Mouse (Mus musculus) hindbrain, embryonic 11.5 days (tissue): ENCODE data around the gene Etv6. TPM values are rescaled to one million over a fixed set of nuclear protein-coding genes. Genes with fewer than 3 reads are reported as not detected.

ENCODE experiments used
- ATAC-seq: fragments of 200-750 bp; cut with Nextera tagmentation; 2 replicates; pipeline ENCODE4 v1.8.0; 2017; ENCODE audit warnings: mild to moderate bottlenecking, moderate TSS enrichment, moderate library complexity; ENCODE audit not compliant: low FRiP score
- DNase-seq: peaks from one replicate; pipeline ENCODE4 v3.0.0-alpha.2; 2015; ENCODE audit warnings: low spot score
- H3K27ac ChIP-seq: fragments of 300-500 bp; sonication (generic); 2 replicates; pipeline ENCODE4 v1.5.1; 2014; ENCODE audit warnings: mild to moderate bottlenecking, low read depth, low read length
- H3K27me3 ChIP-seq: fragments of 300-500 bp; sonication (generic); 2 replicates; pipeline ENCODE4 v1.6.1; 2014; ENCODE audit warnings: mild to moderate bottlenecking, low read length, moderate library complexity, mixed read lengths; ENCODE audit not compliant: control insufficient read depth, insufficient read depth
- H3K36me3 ChIP-seq: fragments of 300-500 bp; sonication (generic); 2 replicates; pipeline ENCODE4 v1.6.1; 2014; ENCODE audit warnings: mild to moderate bottlenecking, low read length, moderate library complexity, mixed read lengths; ENCODE audit not compliant: control insufficient read depth, insufficient read depth
- H3K4me1 ChIP-seq: fragments of 300-500 bp; sonication (generic); replicated peaks from 2 replicates; pipeline ENCODE4 v1.6.1; 2014; ENCODE audit warnings: low read length, mixed read lengths; ENCODE audit not compliant: control insufficient read depth, insufficient read depth
- H3K4me2 ChIP-seq: fragments of 300-500 bp; sonication (generic); replicated peaks from 2 replicates; pipeline ENCODE4 v1.6.1; 2014; ENCODE audit warnings: mild to moderate bottlenecking, low read depth, low read length
- H3K4me3 ChIP-seq: fragments of 300-500 bp; sonication (generic); 2 replicates; pipeline ENCODE4 v1.5.1; 2014; ENCODE audit warnings: low read depth, low read length
- H3K9ac ChIP-seq: fragments of 300-500 bp; sonication (generic); 2 replicates; pipeline ENCODE4 v1.6.1; 2014; ENCODE audit warnings: low read depth, low read length
- H3K9me3 ChIP-seq: fragments of 300-500 bp; sonication (generic); 2 replicates; pipeline ENCODE4 v1.6.1; 2016; ENCODE audit warnings: low read length; ENCODE audit not compliant: control insufficient read depth
- WGBS: fragments of 180-500 bp; shearing (Covaris S2); extraction: QIAGEN DNeasy Blood & Tissue Kit; methylation state at CpG from one replicate; pipeline ENCODE4 v1.1.7; 2014; 5-methylcytosine and 5-hydroxymethylcytosine counted together
- polyA plus RNA-seq: library from polyadenylated mRNA; unstranded; fragments of >200 nt; fragmentation: Nextera tagmentation; extraction: Ambion mirVana; gene quantifications from 2 replicates; pipeline ENCODE4 v1.2.1, GENCODE M21; 2014

Gene Etv6
- polyA plus RNA-seq, 1 experiment from 2014 or later, result 13.0 TPM

DNA sequence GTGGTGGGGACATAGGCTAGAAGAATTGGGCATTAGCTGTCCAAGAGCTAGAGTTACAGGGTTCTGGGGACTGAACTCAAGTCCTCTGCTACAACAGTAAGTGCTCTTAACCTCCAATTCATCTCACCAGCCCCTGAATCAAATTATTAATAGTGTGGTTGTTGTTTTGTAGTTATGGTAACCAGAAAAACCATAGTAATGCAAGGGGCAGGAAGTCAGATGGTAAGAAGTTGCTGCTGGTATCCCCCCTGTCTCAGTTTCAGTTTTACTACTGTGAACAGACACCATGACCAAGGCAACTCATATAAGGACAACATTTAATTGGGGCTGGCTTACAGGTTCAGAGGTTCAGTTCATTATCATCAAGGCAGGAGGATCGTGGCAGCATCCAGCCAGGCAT, 266.5 kb downstream of the Etv6 start:
- Histone ChIP-seq H3K27me3 (no peaks in the 10 kb centered on the region), H3K4me1 (no peaks in the 10 kb centered on the region), H3K4me3 (no peak overlapping the region), H3K36me3 (no peaks in the 10 kb centered on the region), H3K9me3 (no peaks in the 10 kb centered on the region), H3K4me2 (no peak overlapping the region), H3K9ac (no peak overlapping the region), H3K27ac (no peak overlapping the region)
- 73% methylated on average over 1 of the region's 1 CpGs for WGBS
- ATAC-seq (no peak), DNase-seq (no peak)

DNA sequence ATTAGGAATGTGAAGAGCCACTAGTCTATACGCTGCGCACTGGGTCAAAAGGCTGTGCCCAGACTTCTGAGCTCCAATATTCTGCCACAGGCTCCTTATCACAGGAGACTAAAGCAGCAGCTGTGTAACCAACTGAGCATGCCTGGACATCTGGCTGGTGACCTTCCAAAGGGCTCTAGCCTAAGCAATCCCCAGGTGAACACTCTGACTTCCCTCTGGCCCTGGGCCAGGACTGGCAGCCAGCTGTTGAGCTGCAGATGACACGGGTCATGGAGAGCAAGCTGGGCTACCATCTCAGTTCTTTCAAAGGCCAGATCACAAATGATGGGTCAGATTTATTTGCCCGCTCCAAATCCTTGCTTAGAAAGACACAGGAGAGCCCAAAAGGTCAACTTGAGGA, 275.8 kb downstream of the Etv6 start:
- Histone ChIP-seq H3K4me3 (no peak overlapping the region), H3K4me1 (no peaks in the 10 kb centered on the region), H3K27me3 (no peaks in the 10 kb centered on the region), H3K36me3 (no peaks in the 10 kb centered on the region), H3K27ac (no peak overlapping the region), H3K9me3 (no peaks in the 10 kb centered on the region), H3K9ac (no peak overlapping the region), H3K4me2 (no peak overlapping the region)
- 74% methylated on average over 4 of the region's 4 CpGs for WGBS
- DNase-seq (no peak), ATAC-seq (no peak)

DNA sequence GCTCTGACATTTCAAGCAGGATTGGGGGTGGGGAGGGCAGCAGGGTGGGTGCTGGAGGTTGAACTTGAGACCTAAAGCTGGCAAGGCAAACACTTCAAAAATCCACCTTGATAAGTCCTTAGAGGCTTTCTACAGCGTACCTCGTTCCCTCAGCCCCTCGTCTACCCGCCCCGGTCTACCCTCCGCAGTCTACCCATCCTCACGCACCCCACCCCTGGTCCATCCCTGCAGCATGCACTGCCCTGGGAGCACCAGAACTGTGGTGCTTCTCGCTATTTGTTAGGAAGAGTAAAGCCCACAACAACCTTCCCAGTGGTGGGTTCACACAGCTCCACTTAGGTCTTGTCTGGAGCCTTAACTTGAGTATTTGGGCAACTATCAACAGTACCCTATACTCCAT, 277.1 kb downstream of the Etv6 start:
- Histone ChIP-seq H3K4me3 (no peak overlapping the region), H3K36me3 (no peaks in the 10 kb centered on the region), H3K9ac (no peak overlapping the region), H3K9me3 (no peaks in the 10 kb centered on the region), H3K4me1 (no peaks in the 10 kb centered on the region), H3K4me2 (no peak overlapping the region), H3K27ac (no peak overlapping the region), H3K27me3 (no peaks in the 10 kb centered on the region)
- DNase-seq, result no peak
- WGBS, result 87% methylated on average over 8 of the region's 8 CpGs
- no peak for ATAC-seq

DNA sequence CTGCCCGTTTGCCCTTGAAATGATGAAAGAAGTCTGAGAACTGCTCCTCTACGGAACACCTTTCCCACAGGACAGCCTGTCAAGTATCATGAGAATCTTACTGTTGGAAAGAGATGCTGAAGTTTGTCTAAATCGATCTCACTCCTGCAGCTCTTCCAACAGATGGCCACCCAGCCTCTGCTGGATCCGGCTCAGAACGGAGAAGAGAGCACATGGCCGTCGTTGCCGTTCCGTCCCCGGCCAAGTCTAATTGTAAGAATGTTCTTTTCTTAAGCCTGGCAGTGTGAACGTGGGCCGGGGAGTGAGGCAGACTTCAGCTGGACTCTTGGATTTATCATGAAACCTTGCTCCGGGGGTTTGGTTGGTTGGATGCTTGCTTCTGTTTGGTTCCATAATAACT, 281.9 kb downstream of the Etv6 start:
- Histone ChIP-seq H3K4me3 (no peak overlapping the region), H3K36me3 (no peaks in the 10 kb centered on the region), H3K9ac (no peak overlapping the region), H3K27me3 (no peaks in the 10 kb centered on the region), H3K4me1 (no peaks in the 10 kb centered on the region), H3K9me3 (no peaks in the 10 kb centered on the region), H3K4me2 (no peak overlapping the region), H3K27ac (no peak overlapping the region)
- 88% methylated on average over 13 of the region's 13 CpGs for WGBS
- no peak for ATAC-seq
- DNase-seq, result no peak

Other genes starting within 250 kb of the Etv6 start
- not detected in 2 replicates for gene Kap, start 181.9 kb upstream of the Etv6 start, polyA plus RNA-seq